Mouse (Mus musculus) forebrain, embryonic 11.5 days (tissue): ENCODE measurements around the gene Gm12695. TPM values are rescaled to one million over a fixed set of nuclear protein-coding genes. Genes with fewer than 3 reads are reported as not detected.

Experiments
- ATAC-seq: fragments of 200-750 bp; cut with Nextera tagmentation; replicated peaks from 2 replicates; pipeline ENCODE4 v1.8.0; 2017; ENCODE audit warnings: moderate TSS enrichment; ENCODE audit not compliant: low FRiP score
- DNase-seq: peaks from one replicate; pipeline ENCODE4 v3.0.0-alpha.2; 2017; ENCODE audit warnings: low spot score
- H3K27ac ChIP-seq: fragments of 300-500 bp; sonication (generic); 2 replicates; pipeline ENCODE4 v1.5.1; 2014; ENCODE audit warnings: low read depth, low read length
- H3K27me3 ChIP-seq: fragments of 300-500 bp; sonication (generic); 2 replicates; pipeline ENCODE4 v1.6.1; 2014; ENCODE audit warnings: mild to moderate bottlenecking, low read length, mixed read lengths; ENCODE audit not compliant: control insufficient read depth, insufficient read depth
- H3K36me3 ChIP-seq: fragments of 300-500 bp; sonication (generic); 2 replicates; pipeline ENCODE4 v1.6.1; 2014; ENCODE audit warnings: mild to moderate bottlenecking, low read length, moderate library complexity, mixed read lengths; ENCODE audit not compliant: control insufficient read depth, insufficient read depth
- H3K4me1 ChIP-seq: fragments of 300-500 bp; sonication (generic); replicated peaks from 2 replicates; pipeline ENCODE4 v1.6.1; 2014; ENCODE audit warnings: low read length, mixed read lengths; ENCODE audit not compliant: control insufficient read depth, insufficient read depth
- H3K4me2 ChIP-seq: fragments of 300-500 bp; sonication (generic); 2 replicates; pipeline ENCODE4 v1.6.1; 2014; ENCODE audit warnings: low read depth, mild to moderate bottlenecking, low read length, moderate library complexity, mixed read lengths; ENCODE audit not compliant: severe bottlenecking
- H3K4me3 ChIP-seq: fragments of 300-500 bp; sonication (generic); 2 replicates; pipeline ENCODE4 v1.5.1; 2014; ENCODE audit warnings: low read depth, low read length
- H3K9ac ChIP-seq: fragments of 300-500 bp; sonication (generic); 2 replicates; pipeline ENCODE4 v1.6.1; 2014; ENCODE audit warnings: low read length
- H3K9me3 ChIP-seq: fragments of 300-500 bp; sonication (generic); 2 replicates; pipeline ENCODE4 v1.6.1; 2016; ENCODE audit warnings: low read length, mixed read lengths; ENCODE audit not compliant: control insufficient read depth
- WGBS: fragments of 180-500 bp; shearing (Covaris S2); extraction: QIAGEN DNeasy Blood & Tissue Kit; methylation state at CpG from one replicate; pipeline ENCODE4 v1.1.7; 2014; 5-methylcytosine and 5-hydroxymethylcytosine counted together
- polyA plus RNA-seq: library from polyadenylated mRNA; unstranded; fragments of >200 nt; fragmentation: Nextera tagmentation; extraction: Ambion mirVana; gene quantifications from 2 replicates; pipeline ENCODE4 v1.2.1, GENCODE M21; 2014

The Gm12695 gene
- polyA plus RNA-seq, 1 experiment from 2014 or later: not detected

GRCm38 (mm10) chr4:96718977-96719966 is 65.7 kb downstream of the Gm12695 start:
- ATAC-seq: peak; percentile 90
- H3K36me3 ChIP-seq: no peaks in the 10 kb centered on the region
- H3K4me2 ChIP-seq: no peak overlapping the region
- H3K9ac ChIP-seq: no peak overlapping the region
- peak; percentile 65 for DNase-seq
- H3K4me3 ChIP-seq: no peak overlapping the region
- H3K4me1 ChIP-seq: 0 out of 2 replicates have a peak, but pooled peaks cover 2% of the 10 kb centered on the region
- H3K27ac ChIP-seq: peak overlapping the region; percentile 8; the same call in 1 of the 2 replicates
- no peaks in the 10 kb centered on the region for H3K9me3 ChIP-seq
- WGBS: 27% methylated on average over 4 of the region's 4 CpGs
- no peaks in the 10 kb centered on the region for H3K27me3 ChIP-seq

- no peak overlapping the region for H3K4me2 ChIP-seq
- H3K9me3 ChIP-seq: no peaks in the 10 kb centered on the region
- no peak overlapping the region for H3K9ac ChIP-seq
- H3K4me1 ChIP-seq: 0 out of 2 replicates have a peak, but pooled peaks cover 2% of the 10 kb centered on the region
- no peak for DNase-seq
- H3K36me3 ChIP-seq: no peaks in the 10 kb centered on the region
- no peaks in the 10 kb centered on the region for H3K27me3 ChIP-seq
- no peak for ATAC-seq
- H3K27ac ChIP-seq: no peak overlapping the region
- no peak overlapping the region for H3K4me3 ChIP-seq
Measured at GRCm38 (mm10) chr4:96718503-96718902, 66.5 kb downstream of the Gm12695 start.

GRCm38 (mm10) chr4:96705281-96705951 is 79.6 kb downstream of the Gm12695 start:
- Histone ChIP-seq H3K4me3 (no peak overlapping the region), H3K4me1 (no peaks in the 10 kb centered on the region), H3K27ac (no peak overlapping the region), H3K4me2 (no peak overlapping the region), H3K9me3 (no peaks in the 10 kb centered on the region), H3K27me3 (no peaks in the 10 kb centered on the region), H3K36me3 (no peaks in the 10 kb centered on the region), H3K9ac (no peak overlapping the region)
- WGBS: 60% methylated on average over 2 of the region's 2 CpGs
- ATAC-seq: no peak
- DNase-seq: peak; percentile 71

- peak; percentile 53 for DNase-seq
- no peaks in the 10 kb centered on the region for H3K36me3 ChIP-seq
- WGBS: 74% methylated on average over 5 of the region's 5 CpGs
- no peak overlapping the region for H3K4me3 ChIP-seq
- no peak for ATAC-seq
- no peaks in the 10 kb centered on the region for H3K27me3 ChIP-seq
- H3K27ac ChIP-seq: no peak overlapping the region
- H3K9ac ChIP-seq: no peak overlapping the region
- no peaks in the 10 kb centered on the region for H3K9me3 ChIP-seq
- no peaks in the 10 kb centered on the region for H3K4me1 ChIP-seq
- no peak overlapping the region for H3K4me2 ChIP-seq
Measured at GRCm38 (mm10) chr4:96698218-96698561, 86.8 kb downstream of the Gm12695 start.

GRCm38 (mm10) chr4:96697511-96698217 is 87.3 kb downstream of the Gm12695 start:
- 77% methylated on average over 15 of the region's 15 CpGs for WGBS
- H3K9me3 ChIP-seq: no peaks in the 10 kb centered on the region
- H3K9ac ChIP-seq: no peak overlapping the region
- peak; percentile 68 for ATAC-seq
- H3K4me1 ChIP-seq: no peaks in the 10 kb centered on the region
- H3K27me3 ChIP-seq: no peaks in the 10 kb centered on the region
- DNase-seq: peak; percentile 51
- no peak overlapping the region for H3K4me2 ChIP-seq
- no peak overlapping the region for H3K4me3 ChIP-seq
- no peaks in the 10 kb centered on the region for H3K36me3 ChIP-seq
- H3K27ac ChIP-seq: 0 out of 2 replicates have a peak overlapping the region, but pooled peaks have one; percentile 38

GRCm38 (mm10) chr4:96696614-96697360 is 88.2 kb downstream of the Gm12695 start:
- Histone ChIP-seq H3K27ac (no peak overlapping the region), H3K4me2 (no peak overlapping the region), H3K4me3 (no peak overlapping the region), H3K27me3 (no peaks in the 10 kb centered on the region), H3K36me3 (no peaks in the 10 kb centered on the region), H3K9me3 (no peaks in the 10 kb centered on the region), H3K9ac (no peak overlapping the region), H3K4me1 (no peaks in the 10 kb centered on the region)
- DNase-seq: peak; percentile 79
- 41% methylated on average over 13 of the region's 13 CpGs for WGBS
- ATAC-seq: peak; percentile 79

- H3K9ac ChIP-seq: no peak overlapping the region
- no peak overlapping the region for H3K4me2 ChIP-seq
- H3K36me3 ChIP-seq: no peaks in the 10 kb centered on the region
- no peaks in the 10 kb centered on the region for H3K9me3 ChIP-seq
- no peak overlapping the region for H3K27ac ChIP-seq
- no peak for DNase-seq
- WGBS: 55% methylated on average over 2 of the region's 2 CpGs
- ATAC-seq: 0 out of 2 replicates have a peak, but pooled peaks have one; percentile 25
- H3K4me3 ChIP-seq: no peak overlapping the region
- H3K4me1 ChIP-seq: no peaks in the 10 kb centered on the region
- no peaks in the 10 kb centered on the region for H3K27me3 ChIP-seq
Measured at GRCm38 (mm10) chr4:96687358-96687803, 97.6 kb downstream of the Gm12695 start.

- no peak overlapping the region for H3K27ac ChIP-seq
- WGBS: 46% methylated on average over 2 of the region's 2 CpGs
- peak; percentile 69; the same call in 1 of the 2 replicates for ATAC-seq
Measured at GRCm38 (mm10) chr4:96683474-96683873, 101.5 kb downstream of the Gm12695 start.

More at GRCm38 (mm10) chr4:96683474-96683873, 101.5 kb downstream of the Gm12695 start:
- Histone ChIP-seq H3K9me3 (no peaks in the 10 kb centered on the region), H3K4me2 (no peak overlapping the region), H3K27me3 (no peaks in the 10 kb centered on the region), H3K4me3 (no peak overlapping the region), H3K9ac (no peak overlapping the region), H3K4me1 (no peaks in the 10 kb centered on the region), H3K36me3 (no peaks in the 10 kb centered on the region)
- no peak for DNase-seq
